Mouse (Mus musculus) kidney, embryonic 15.5 days (tissue): Measurements from ENCODE around the gene Arhgef33. TPM values are rescaled to one million over a fixed set of nuclear protein-coding genes. Genes with fewer than 3 reads are reported as not detected.

Experiments
- ATAC-seq: fragments of 200-750 bp; cut with Nextera tagmentation; replicated peaks from 2 replicates; pipeline ENCODE4 v1.8.0; 2017; ENCODE audit warnings: moderate TSS enrichment; ENCODE audit not compliant: low FRiP score
- H3K27ac ChIP-seq: fragments of 300-500 bp; sonication (generic); 2 replicates; pipeline ENCODE4 v1.5.1; 2015; ENCODE audit warnings: mild to moderate bottlenecking, inconsistent platforms
- H3K27me3 ChIP-seq: fragments of 300-500 bp; sonication (generic); 2 replicates; pipeline ENCODE4 v1.6.1; 2015; ENCODE audit warnings: inconsistent platforms
- H3K36me3 ChIP-seq: fragments of 300-500 bp; sonication (generic); 2 replicates; pipeline ENCODE4 v1.6.1; 2015; ENCODE audit warnings: inconsistent platforms
- H3K4me1 ChIP-seq: fragments of 300-500 bp; sonication (generic); 2 replicates; pipeline ENCODE4 v1.6.1; 2015; ENCODE audit warnings: inconsistent platforms
- H3K4me2 ChIP-seq: fragments of 300-500 bp; sonication (generic); 2 replicates; pipeline ENCODE4 v1.6.1; 2015; ENCODE audit warnings: moderate library complexity, mild to moderate bottlenecking, inconsistent platforms
- H3K4me3 ChIP-seq: fragments of 300-500 bp; sonication (generic); replicated peaks from 2 replicates; pipeline ENCODE4 v1.5.1; 2015; ENCODE audit warnings: mild to moderate bottlenecking, inconsistent platforms
- H3K9ac ChIP-seq: fragments of 300-500 bp; sonication (generic); 2 replicates; pipeline ENCODE4 v1.6.1; 2015; ENCODE audit warnings: mild to moderate bottlenecking, inconsistent platforms
- H3K9me3 ChIP-seq: fragments of 300-500 bp; sonication (generic); replicated peaks from 2 replicates; pipeline ENCODE4 v1.6.1; 2016; ENCODE audit warnings: inconsistent platforms
- WGBS: fragments of 180-500 bp; shearing (Covaris S2); methylation state at CpG from one replicate; pipeline ENCODE4 v1.1.7; 2015; ENCODE audit warnings: mixed read lengths; 5-methylcytosine and 5-hydroxymethylcytosine counted together
- polyA plus RNA-seq: library from polyadenylated mRNA; unstranded; fragments of >200 nt; fragmentation: Nextera tagmentation; extraction: Ambion mirVana; gene quantifications from 2 replicates; pipeline ENCODE4 v1.2.1, GENCODE M21; 2015

Gene Arhgef33
- polyA plus RNA-seq, 1 experiment from 2014 or later, result 0.60 TPM

DNA sequence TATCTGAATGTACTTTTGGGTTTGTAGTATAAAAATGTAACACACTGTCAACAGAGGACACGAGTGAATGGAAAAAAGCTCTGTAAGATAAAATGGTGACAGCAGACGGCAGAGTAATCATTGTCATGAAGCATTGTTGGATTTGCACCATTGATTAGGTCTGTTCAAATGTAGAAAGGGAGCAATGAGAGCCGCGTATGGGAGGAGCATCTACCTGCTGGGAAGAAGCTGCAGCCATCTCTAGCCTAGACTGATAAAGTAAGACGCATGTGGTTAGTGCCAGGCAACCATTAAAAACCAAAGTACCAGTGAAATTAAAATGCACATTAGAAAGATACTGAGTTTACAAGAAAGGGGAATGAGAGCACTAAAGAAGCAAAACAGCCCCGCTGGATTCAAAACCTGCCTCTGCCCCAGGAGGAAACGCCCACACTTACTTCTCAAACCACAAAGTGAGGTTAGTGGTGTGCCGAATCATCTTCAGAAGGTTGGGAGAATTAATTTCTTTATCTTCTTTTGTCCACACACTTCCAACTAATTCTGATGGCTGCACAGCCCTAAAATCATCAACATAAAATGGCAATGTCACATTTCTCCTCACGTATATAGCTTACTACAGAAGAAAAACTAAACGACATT lies 111.5 kb downstream of the Arhgef33 start:
- Histone ChIP-seq H3K4me3 (no peak overlapping the region), H3K4me2 (no peak overlapping the region), H3K36me3 (peaks cover 75% of the 10 kb centered on the region), H3K4me1 (no peaks in the 10 kb centered on the region), H3K9me3 (no peaks in the 10 kb centered on the region), H3K27ac (no peak overlapping the region), H3K27me3 (no peaks in the 10 kb centered on the region), H3K9ac (no peak overlapping the region)
- no peak for ATAC-seq
- 88% methylated on average over 10 of the region's 10 CpGs for WGBS

- Histone ChIP-seq H3K27ac (no peak overlapping the region), H3K4me3 (no peak overlapping the region), H3K4me1 (no peaks in the 10 kb centered on the region), H3K9ac (no peak overlapping the region), H3K27me3 (no peaks in the 10 kb centered on the region), H3K36me3 (peaks cover 56% of the 10 kb centered on the region), H3K9me3 (no peaks in the 10 kb centered on the region), H3K4me2 (no peak overlapping the region)
- WGBS, result 90% methylated on average over 1 of the region's 1 CpGs
- no peak for ATAC-seq
Observed at GRCm38 (mm10) chr17:80420998-80421397, 113.8 kb downstream of the Arhgef33 start.

DNA sequence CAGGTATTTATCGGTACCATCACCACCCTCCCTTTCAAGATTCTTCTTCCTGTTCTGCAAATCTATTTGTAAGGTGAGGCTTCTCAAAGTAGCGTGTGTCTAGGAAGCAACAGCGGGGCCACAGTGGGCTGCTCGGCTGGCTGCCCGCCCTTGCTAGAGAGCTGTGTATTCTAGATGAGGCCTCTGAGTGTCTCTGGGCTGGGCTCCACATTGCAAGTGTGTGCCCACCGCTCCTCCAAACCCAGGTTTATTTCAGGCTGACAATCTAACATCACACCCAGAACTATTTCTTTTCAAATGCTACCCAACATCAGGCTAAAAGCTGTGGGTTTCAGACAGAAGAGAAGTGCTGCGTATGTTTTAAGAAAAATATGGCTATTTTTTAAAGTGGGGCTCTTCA lies 119.0 kb downstream of the Arhgef33 start:
- Histone ChIP-seq H3K27me3 (no peaks in the 10 kb centered on the region), H3K9ac (no peak overlapping the region), H3K36me3 (peaks cover 22% of the 10 kb centered on the region), H3K4me1 (no peaks in the 10 kb centered on the region), H3K4me2 (no peak overlapping the region), H3K9me3 (no peaks in the 10 kb centered on the region), H3K4me3 (no peak overlapping the region), H3K27ac (no peak overlapping the region)
- 89% methylated on average over 7 of the region's 7 CpGs for WGBS
- ATAC-seq, result no peak

- peaks cover 22% of the 10 kb centered on the region for H3K36me3 ChIP-seq
- H3K4me1 ChIP-seq, result no peaks in the 10 kb centered on the region
- no peak overlapping the region for H3K4me2 ChIP-seq
- H3K4me3 ChIP-seq, result no peak overlapping the region
- H3K9ac ChIP-seq, result no peak overlapping the region
- no peak overlapping the region for H3K27ac ChIP-seq
- H3K27me3 ChIP-seq, result no peaks in the 10 kb centered on the region
- WGBS, result 76% methylated on average over 5 of the region's 5 CpGs
- H3K9me3 ChIP-seq, result no peaks in the 10 kb centered on the region
- no peak for ATAC-seq
Observed at GRCm38 (mm10) chr17:80426901-80427300, 119.7 kb downstream of the Arhgef33 start.

- Histone ChIP-seq H3K4me3 (no peak overlapping the region), H3K9ac (no peak overlapping the region), H3K9me3 (no peaks in the 10 kb centered on the region), H3K4me2 (no peak overlapping the region), H3K27ac (no peak overlapping the region), H3K4me1 (no peaks in the 10 kb centered on the region), H3K36me3 (peaks cover 19% of the 10 kb centered on the region), H3K27me3 (no peaks in the 10 kb centered on the region)
- no peak for ATAC-seq
- WGBS, result 60% methylated on average over 2 of the region's 2 CpGs
Observed at GRCm38 (mm10) chr17:80427966-80428365, 120.8 kb downstream of the Arhgef33 start.

DNA sequence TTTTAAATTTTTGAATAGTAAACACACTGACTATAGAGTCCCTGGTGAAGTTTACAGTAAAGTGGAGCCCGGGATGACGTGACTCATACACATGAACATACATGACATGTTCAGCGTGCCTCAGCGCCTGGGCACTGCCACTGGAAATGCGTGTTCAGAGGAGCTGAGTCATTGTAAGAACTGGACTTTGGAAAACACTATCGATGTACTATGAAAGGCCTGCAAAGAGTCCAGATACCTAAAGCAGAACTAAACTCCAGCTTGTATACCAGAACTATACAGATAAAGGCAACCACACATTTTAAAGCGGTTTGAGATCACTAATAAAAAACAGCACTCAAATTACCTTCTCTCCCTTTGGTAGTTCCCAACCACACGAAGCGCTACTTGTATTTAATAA lies 124.8 kb downstream of the Arhgef33 start:
- no peak overlapping the region for H3K4me3 ChIP-seq
- no peak overlapping the region for H3K4me2 ChIP-seq
- H3K9ac ChIP-seq, result no peak overlapping the region
- no peaks in the 10 kb centered on the region for H3K9me3 ChIP-seq
- no peak overlapping the region for H3K27ac ChIP-seq
- H3K36me3 ChIP-seq, result peaks cover 34% of the 10 kb centered on the region
- no peak for ATAC-seq
- 91% methylated on average over 9 of the region's 9 CpGs for WGBS
- no peaks in the 10 kb centered on the region for H3K4me1 ChIP-seq
- no peaks in the 10 kb centered on the region for H3K27me3 ChIP-seq

DNA sequence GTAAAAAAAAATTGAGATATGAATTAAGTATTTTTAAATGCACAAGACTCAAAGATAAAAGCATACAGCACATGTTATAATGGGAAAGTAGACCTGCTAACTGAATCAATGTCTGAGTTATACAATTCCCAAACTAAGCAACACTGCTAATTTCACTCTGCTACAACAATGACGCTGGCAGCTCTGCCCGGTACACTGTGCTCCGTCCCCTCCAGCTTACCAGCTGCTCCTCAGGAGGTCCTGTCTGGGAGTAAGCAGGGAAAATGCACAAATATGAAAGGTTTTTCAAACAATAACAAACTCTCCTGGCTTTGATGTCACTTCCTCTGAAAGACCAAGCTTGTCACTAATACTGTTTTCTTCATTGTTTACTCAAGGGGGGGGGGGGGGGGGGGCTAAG lies 127.2 kb downstream of the Arhgef33 start:
- no peak for ATAC-seq
- Histone ChIP-seq H3K4me3 (no peak overlapping the region), H3K4me1 (no peaks in the 10 kb centered on the region), H3K36me3 (peaks cover 51% of the 10 kb centered on the region), H3K27me3 (no peaks in the 10 kb centered on the region), H3K9me3 (no peaks in the 10 kb centered on the region), H3K9ac (no peak overlapping the region), H3K4me2 (no peak overlapping the region), H3K27ac (no peak overlapping the region)
- 53% methylated on average over 3 of the region's 3 CpGs for WGBS

DNA sequence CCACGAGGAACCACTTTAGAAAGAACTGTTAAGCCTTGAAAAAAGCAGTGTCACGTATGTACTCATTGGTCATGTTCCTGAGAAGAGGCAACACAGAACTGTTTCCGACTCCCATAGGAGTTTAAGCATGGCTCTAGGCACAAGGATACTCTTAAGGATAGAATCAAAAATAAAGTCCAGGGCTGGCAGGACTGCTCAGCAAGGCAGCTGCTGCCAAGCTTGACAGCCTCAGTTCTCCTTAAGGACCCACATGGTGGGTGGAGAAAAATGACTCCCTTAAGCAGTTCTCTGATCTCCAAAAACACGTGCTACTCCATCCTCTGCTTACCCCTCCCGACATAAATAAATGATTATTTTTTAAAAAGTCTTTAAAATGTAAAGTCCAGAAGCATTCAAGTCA lies 128.5 kb downstream of the Arhgef33 start:
- Histone ChIP-seq H3K9ac (no peak overlapping the region), H3K4me2 (no peak overlapping the region), H3K27ac (no peak overlapping the region), H3K27me3 (no peaks in the 10 kb centered on the region), H3K9me3 (no peaks in the 10 kb centered on the region), H3K4me1 (no peaks in the 10 kb centered on the region), H3K4me3 (no peak overlapping the region), H3K36me3 (peaks cover 53% of the 10 kb centered on the region)
- ATAC-seq, result no peak
- 77% methylated on average over 5 of the region's 5 CpGs for WGBS

DNA sequence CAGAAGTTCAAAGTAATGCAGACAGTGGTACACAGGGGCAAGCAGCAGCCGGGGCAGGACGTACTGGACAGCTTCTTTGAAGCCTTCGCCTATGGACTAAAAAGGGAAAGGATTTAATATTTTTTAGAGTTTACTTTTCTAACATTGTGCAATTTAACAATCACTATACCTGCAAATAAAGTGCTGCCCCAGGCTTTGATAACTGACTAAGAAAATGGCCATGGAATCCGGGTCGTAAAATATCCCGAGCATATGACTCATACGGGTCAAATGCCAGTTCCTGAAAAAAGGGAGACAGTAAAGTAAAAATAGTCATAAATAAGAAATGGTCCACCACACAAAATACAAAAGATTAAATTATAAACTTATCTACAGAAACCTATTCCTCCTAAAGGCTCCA lies 138.2 kb downstream of the Arhgef33 start:
- no peak for ATAC-seq
- WGBS, result 73% methylated on average over 7 of the region's 7 CpGs
- peaks cover 79% of the 10 kb centered on the region for H3K36me3 ChIP-seq

DNA sequence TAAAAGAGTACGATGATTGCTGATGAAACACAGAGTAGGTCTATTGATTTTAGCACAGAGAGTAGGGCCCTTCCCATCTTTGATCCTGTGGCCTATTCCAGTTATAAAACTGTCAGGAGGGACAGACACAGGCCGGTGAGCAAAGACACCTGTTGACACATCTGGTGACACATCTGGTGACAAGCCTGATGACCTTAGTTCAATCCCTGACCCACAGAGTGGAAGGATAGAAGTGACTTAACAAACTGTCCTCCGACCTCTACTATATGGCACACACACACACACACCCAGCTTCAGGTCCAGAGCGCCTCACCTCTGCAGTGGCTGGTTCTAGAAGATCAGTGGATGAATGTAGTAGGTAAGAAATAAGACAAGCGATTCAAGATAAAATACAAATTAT lies 139.3 kb downstream of the Arhgef33 start:
- no peak overlapping the region for H3K27ac ChIP-seq
- ATAC-seq, result no peak
- WGBS, result 83% methylated on average over 5 of the region's 5 CpGs
- no peak overlapping the region for H3K4me3 ChIP-seq
- no peaks in the 10 kb centered on the region for H3K9me3 ChIP-seq
- no peaks in the 10 kb centered on the region for H3K27me3 ChIP-seq
- H3K9ac ChIP-seq, result no peak overlapping the region
- no peaks in the 10 kb centered on the region for H3K4me1 ChIP-seq
- H3K4me2 ChIP-seq, result no peak overlapping the region
- H3K36me3 ChIP-seq, result peaks cover 78% of the 10 kb centered on the region

More for the DNA sequence above, 138.2 kb downstream of the Arhgef33 start:
- Histone ChIP-seq H3K4me2 (no peak overlapping the region), H3K27ac (no peak overlapping the region), H3K9ac (no peak overlapping the region), H3K9me3 (no peaks in the 10 kb centered on the region), H3K4me3 (no peak overlapping the region), H3K27me3 (no peaks in the 10 kb centered on the region), H3K4me1 (no peaks in the 10 kb centered on the region)

Other genes starting within 250 kb of the Arhgef33 start
- gene Hnrnpll, start 245.1 kb upstream of the Arhgef33 start, polyA plus RNA-seq, result 65.5 and 67.1 TPM in 2 replicates
- 18.2 and 20.8 TPM in 2 replicates for gene Galm, start 179.9 kb upstream of the Arhgef33 start, polyA plus RNA-seq
- gene Srsf7, start 100.1 kb upstream of the Arhgef33 start, polyA plus RNA-seq, result 622 and 668 TPM in 2 replicates
- gene Ttc39d, start 99.9 kb upstream of the Arhgef33 start, polyA plus RNA-seq, result 0.16 TPM in 1 of 2 replicates, not detected in the other
- 41.0 and 45.1 TPM in 2 replicates for gene Gemin6, start 83.0 kb upstream of the Arhgef33 start, polyA plus RNA-seq
- gene Morn2, start 17.2 kb upstream of the Arhgef33 start, polyA plus RNA-seq, result 34.6 and 35.7 TPM in 2 replicates
- 15.0 and 16.6 TPM in 2 replicates for gene Dhx57, start 16.9 kb upstream of the Arhgef33 start, polyA plus RNA-seq
- 1.7 and 2.0 TPM in 2 replicates for gene Gm10190, start 66.1 kb downstream of the Arhgef33 start, polyA plus RNA-seq
- 4.6 TPM in 2 replicates for gene Sos1, start 173.0 kb downstream of the Arhgef33 start, polyA plus RNA-seq